Mouse (Mus musculus) stomach, postnatal 0 days (tissue): Measurements from ENCODE around the gene Rcan2. TPM values are rescaled to one million over a fixed set of nuclear protein-coding genes. Genes with fewer than 3 reads are reported as not detected.

Experiments
- ATAC-seq: fragments of 200-750 bp; cut with Nextera tagmentation; 2 replicates; pipeline ENCODE4 v1.8.0; 2017; ENCODE audit not compliant: low FRiP score, low TSS enrichment
- DNase-seq: peaks from one replicate; pipeline ENCODE4 v3.0.0-alpha.2; 2016; ENCODE audit warnings: low spot score
- H3K27ac ChIP-seq: fragments of 300-500 bp; sonication (generic); replicated peaks from 2 replicates; pipeline ENCODE4 v1.5.1; 2014; ENCODE audit warnings: mild to moderate bottlenecking, control low read depth
- H3K27me3 ChIP-seq: fragments of 300-500 bp; sonication (generic); 2 replicates; pipeline ENCODE4 v1.6.1; 2014; ENCODE audit warnings: low read length; ENCODE audit not compliant: control insufficient read depth, insufficient read depth
- H3K36me3 ChIP-seq: fragments of 300-500 bp; sonication (generic); 2 replicates; pipeline ENCODE4 v1.6.1; 2014; ENCODE audit warnings: low read length, mixed read lengths; ENCODE audit not compliant: control insufficient read depth, insufficient read depth
- H3K4me1 ChIP-seq: fragments of 300-500 bp; sonication (generic); replicated peaks from 2 replicates; pipeline ENCODE4 v1.6.1; 2014; ENCODE audit warnings: antibody characterized with exemption; ENCODE audit not compliant: control insufficient read depth, insufficient read depth
- H3K4me2 ChIP-seq: fragments of 300-500 bp; sonication (generic); replicated peaks from 2 replicates; pipeline ENCODE4 v1.6.1; 2014; ENCODE audit warnings: low read depth, mild to moderate bottlenecking, control low read depth, moderate library complexity
- H3K4me3 ChIP-seq: fragments of 300-500 bp; sonication (generic); 2 replicates; pipeline ENCODE4 v1.5.1; 2014; ENCODE audit warnings: low read depth, low read length, control low read depth
- H3K9ac ChIP-seq: fragments of 300-500 bp; sonication (generic); 2 replicates; pipeline ENCODE4 v1.6.1; 2014; ENCODE audit warnings: mild to moderate bottlenecking, low read length, control low read depth, mixed read lengths
- H3K9me3 ChIP-seq: fragments of 300-500 bp; sonication (generic); 2 replicates; pipeline ENCODE4 v1.6.1; 2016; ENCODE audit warnings: low read length; ENCODE audit not compliant: control insufficient read depth
- CTCF ChIP-seq: IDR thresholded peaks from 2 replicates; pipeline ENCODE4 v1.5.1; 2016; ENCODE audit warnings: antibody characterized with exemption, low read depth, mild to moderate bottlenecking, moderate library complexity
- EP300 ChIP-seq: optimal IDR thresholded peaks from 2 replicates; pipeline ENCODE3; 2016; ENCODE audit warnings: antibody characterized with exemption
- WGBS: fragments of 180-500 bp; shearing (Covaris S2); extraction: QIAGEN DNeasy Blood & Tissue Kit; methylation state at CpG from one replicate; pipeline ENCODE4 v1.1.7; 2014; 5-methylcytosine and 5-hydroxymethylcytosine counted together
- polyA plus RNA-seq: library from polyadenylated mRNA; unstranded; fragments of >200 nt; fragmentation: Nextera tagmentation; extraction: Ambion mirVana; gene quantifications from 2 replicates; pipeline ENCODE4 v1.2.1, GENCODE M21; 2015

The Rcan2 gene
- polyA plus RNA-seq, 1 experiment from 2014 or later = 11.0 TPM

DNA sequence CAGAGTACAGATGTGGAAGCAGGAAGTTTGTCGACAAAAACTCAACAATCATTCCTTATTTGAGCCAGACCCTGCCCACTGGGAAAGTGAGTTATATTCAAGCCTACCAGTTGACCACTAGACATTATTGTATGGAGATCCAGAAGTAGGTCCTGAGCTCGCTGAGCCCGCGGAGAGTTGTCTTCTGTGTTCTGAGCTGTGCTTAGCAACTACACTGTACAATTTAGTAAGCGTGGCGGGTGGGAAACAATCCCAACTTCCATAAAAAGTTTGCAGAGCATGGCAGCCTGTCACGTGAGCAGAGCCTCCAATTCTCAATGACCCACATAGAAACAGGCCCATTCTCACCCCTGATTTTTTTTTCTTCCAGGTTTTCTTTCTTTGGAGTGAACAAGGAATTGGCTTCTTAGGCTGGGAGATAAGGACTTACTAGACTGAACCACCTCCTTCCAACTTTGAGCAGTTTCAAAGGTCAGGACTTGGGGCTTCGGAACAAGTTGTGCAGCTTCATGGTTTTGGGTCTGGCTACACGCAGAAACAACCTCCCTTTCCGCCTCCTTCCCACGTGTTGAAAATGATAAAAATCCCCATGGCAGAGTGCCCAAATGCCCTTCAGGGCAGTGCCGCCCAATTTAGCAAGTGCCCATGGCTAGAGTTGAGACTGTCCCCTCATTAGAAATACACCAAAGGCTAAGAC is 276.1 kb downstream of the Rcan2 start:
- 0 out of 2 replicates have a peak, but pooled peaks have one; percentile 25 for ATAC-seq
- Histone ChIP-seq H3K27me3 (no peaks in the 10 kb centered on the region), H3K9me3 (no peaks in the 10 kb centered on the region), H3K4me1 (no peaks in the 10 kb centered on the region), H3K27ac (no peak overlapping the region), H3K36me3 (no peaks in the 10 kb centered on the region), H3K4me3 (no peak overlapping the region), H3K9ac (no peak overlapping the region), H3K4me2 (no peak overlapping the region)
- no peak for TF ChIP-seq CTCF
- TF ChIP-seq EP300 = no peak
- WGBS = 71% methylated on average over 12 of the region's 12 CpGs
- DNase-seq = peak; percentile 41

DNA sequence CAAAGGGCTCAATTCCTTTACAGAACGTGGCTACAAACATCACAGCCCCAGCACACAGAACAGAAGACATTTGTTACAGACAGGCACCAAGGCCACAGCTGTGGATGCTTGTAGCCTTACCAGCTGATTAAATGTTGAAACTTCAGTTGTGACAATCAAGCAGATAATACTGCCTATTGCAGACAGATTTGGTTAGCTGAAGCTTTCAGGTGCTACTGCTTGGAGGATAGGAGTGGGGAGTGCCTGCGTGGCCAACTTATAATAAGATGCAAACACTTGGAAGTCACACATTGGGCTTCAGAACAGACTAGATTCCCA is 276.7 kb downstream of the Rcan2 start:
- Histone ChIP-seq H3K36me3 (no peaks in the 10 kb centered on the region), H3K4me2 (no peak overlapping the region), H3K27ac (no peak overlapping the region), H3K27me3 (no peaks in the 10 kb centered on the region), H3K4me3 (no peak overlapping the region), H3K9ac (no peak overlapping the region), H3K9me3 (no peaks in the 10 kb centered on the region), H3K4me1 (no peaks in the 10 kb centered on the region)
- TF ChIP-seq EP300 (no peak), CTCF (no peak)
- no peak for DNase-seq
- 62% methylated on average over 2 of the region's 2 CpGs for WGBS
- no peak for ATAC-seq

DNA sequence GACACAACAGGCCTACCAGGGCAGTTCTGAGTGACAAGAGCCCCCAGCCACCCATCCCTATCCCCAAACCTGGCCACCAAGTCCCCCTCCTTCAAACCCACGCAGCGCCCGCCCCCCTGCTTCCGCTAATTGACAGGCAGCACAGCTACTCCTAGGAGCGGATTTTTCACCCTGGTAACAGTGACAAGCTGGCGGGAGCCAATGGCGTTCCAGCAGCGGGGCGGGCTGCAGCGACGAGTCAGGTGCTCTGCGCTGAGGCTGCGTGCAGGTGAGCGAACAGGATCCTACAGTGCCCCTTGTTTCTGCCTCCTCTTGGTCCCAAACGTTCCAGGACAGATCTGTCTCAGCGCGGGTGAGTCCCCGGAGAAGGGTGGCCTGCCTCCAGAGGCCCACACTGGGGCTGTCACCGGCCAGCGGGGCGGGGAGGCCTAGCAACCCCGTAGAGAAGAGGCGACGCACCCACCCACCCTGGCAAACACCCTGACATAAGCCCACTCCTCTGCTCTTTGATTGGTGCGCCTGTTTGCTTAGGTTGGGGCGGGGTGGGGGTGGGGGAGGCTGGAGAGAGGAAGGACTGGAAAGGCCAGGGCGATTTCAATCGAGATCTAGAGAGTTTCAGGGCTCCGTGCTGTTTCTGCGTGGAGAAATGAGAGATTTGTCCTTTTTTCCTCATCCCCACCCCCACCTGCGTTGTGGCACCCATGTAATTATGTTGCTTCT is 277.6 kb downstream of the Rcan2 start, which contains the start of gene Enpp5:
TSS of gene Enpp5 (plus strand) at position 183 of the 720 bp plus-strand sequence.
- WGBS = under 1% methylated on average over 31 of the region's 31 CpGs
- H3K36me3 ChIP-seq = no peaks in the 10 kb centered on the region
- DNase-seq (peak; percentile 93), ATAC-seq (peak; percentile 98)
- peak within 1 kb of the TSS; percentile 65 for H3K9ac ChIP-seq
- H3K4me1 ChIP-seq = no peaks in the 10 kb centered on the region
- no peaks in the 10 kb centered on the region for H3K9me3 ChIP-seq
- no peak; the same call in 1 of the 2 replicates for TF ChIP-seq CTCF
- no peaks in the 10 kb centered on the region for H3K27me3 ChIP-seq
- peak within 1 kb of the TSS; percentile 59 for H3K4me3 ChIP-seq
- peak within 1 kb of the TSS; percentile 93 for H3K4me2 ChIP-seq
- H3K27ac ChIP-seq = peak within 1 kb of the TSS; percentile 84

DNA sequence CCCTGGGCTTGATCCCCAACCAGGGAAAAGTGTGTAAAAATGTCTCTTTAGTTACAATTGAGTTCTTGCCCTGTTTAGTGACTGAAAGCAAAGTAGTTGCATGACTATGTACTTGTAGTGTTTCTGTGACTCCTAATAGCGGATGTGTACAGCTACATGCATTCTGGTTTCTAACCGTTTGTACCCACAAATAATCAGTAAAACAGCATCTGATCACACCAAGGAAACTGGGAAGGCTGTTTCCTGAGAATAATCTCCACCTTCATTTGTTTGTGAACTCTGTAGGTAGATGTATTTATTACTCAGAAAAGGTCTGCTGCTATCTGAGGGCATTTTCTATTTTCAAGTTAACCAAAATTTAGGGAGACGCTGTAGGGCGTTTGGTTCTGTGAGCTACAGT is 282.0 kb downstream of the Rcan2 start:
- Histone ChIP-seq H3K4me3 (no peak overlapping the region), H3K4me2 (no peak overlapping the region), H3K4me1 (no peaks in the 10 kb centered on the region), H3K9me3 (no peaks in the 10 kb centered on the region), H3K27me3 (no peaks in the 10 kb centered on the region), H3K36me3 (no peaks in the 10 kb centered on the region; the same call in 1 of the 2 replicates), H3K27ac (no peak overlapping the region), H3K9ac (no peak overlapping the region)
- TF ChIP-seq CTCF (no peak), EP300 (no peak)
- WGBS = 89% methylated on average over 4 of the region's 4 CpGs
- DNase-seq = no peak
- no peak for ATAC-seq

DNA sequence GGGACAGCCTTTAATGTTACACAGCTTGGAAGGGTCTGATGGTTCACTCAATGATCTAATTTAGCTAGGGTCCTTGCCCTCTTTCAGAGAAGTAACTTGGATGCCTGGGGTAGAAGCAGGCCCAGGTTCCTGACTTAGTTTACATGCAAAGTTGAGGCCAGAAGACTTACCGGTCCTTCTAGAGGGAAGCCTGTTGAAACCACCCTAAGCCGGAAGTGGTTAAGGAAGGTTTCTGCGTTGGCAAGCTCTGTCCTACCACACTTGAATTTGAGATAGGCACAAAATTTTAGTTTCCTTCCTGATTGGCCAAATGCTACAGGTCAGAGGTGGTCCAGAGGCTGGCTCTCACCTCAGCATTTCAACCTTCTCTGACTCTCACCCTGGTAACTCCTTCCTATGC is 287.1 kb downstream of the Rcan2 start:
- no peak for ATAC-seq
- DNase-seq = no peak
- no peaks in the 10 kb centered on the region for H3K27me3 ChIP-seq
- no peaks in the 10 kb centered on the region for H3K9me3 ChIP-seq
- H3K4me1 ChIP-seq = no peaks in the 10 kb centered on the region
- no peak overlapping the region for H3K27ac ChIP-seq
- no peak overlapping the region for H3K4me2 ChIP-seq
- H3K9ac ChIP-seq = no peak overlapping the region
- no peaks in the 10 kb centered on the region; the same call in 1 of the 2 replicates for H3K36me3 ChIP-seq
- 93% methylated on average over 3 of the region's 3 CpGs for WGBS
- H3K4me3 ChIP-seq = no peak overlapping the region
- no peak for TF ChIP-seq EP300
- no peak for TF ChIP-seq CTCF

Other genes with a start within 250 kb of the Rcan2 start
- 9.1 and 9.6 TPM in 2 replicates for gene Pla2g7, start 233.3 kb upstream of the Rcan2 start, polyA plus RNA-seq
- gene Tdrd6, start 171.1 kb upstream of the Rcan2 start, polyA plus RNA-seq = 0.08 TPM in 1 of 2 replicates, not detected in the other
- gene Slc25a27, start 134.1 kb upstream of the Rcan2 start, polyA plus RNA-seq = 5.9 and 7.5 TPM in 2 replicates
- gene Cyp39a1, start 133.9 kb upstream of the Rcan2 start, polyA plus RNA-seq = 14.0 and 14.4 TPM in 2 replicates